Mouse (Mus musculus): ENCODE measurements around the gene 2610528A11Rik. TPM values are rescaled to one million over a fixed set of nuclear protein-coding genes. Genes with fewer than 3 reads are reported as not detected.
A peak's percentile ranks its signal among the peaks of the same experiment; 100 is the strongest.

The 2610528A11Rik gene
- polyA plus RNA-seq, 1 experiment: 32.2 TPM

GRCm38 (mm10) chr14:37097956-37098530 lies 15.8 kb downstream of the 2610528A11Rik start, which contains the start of gene Cdhr1:
TSS of gene Cdhr1 (minus strand) at chr14:37098347.
- DNase-seq (ENCODE audit: low read depth, low spot score): no peak
- 2% methylated on average over 30 of the region's 30 CpGs for WGBS

GRCm38 (mm10) chr14:37095556-37095955 lies 18.3 kb downstream of the 2610528A11Rik start:
- DNase-seq (ENCODE audit: low read depth, low spot score): no peak
- WGBS: 78% methylated on average over 4 of the region's 4 CpGs

DNA sequence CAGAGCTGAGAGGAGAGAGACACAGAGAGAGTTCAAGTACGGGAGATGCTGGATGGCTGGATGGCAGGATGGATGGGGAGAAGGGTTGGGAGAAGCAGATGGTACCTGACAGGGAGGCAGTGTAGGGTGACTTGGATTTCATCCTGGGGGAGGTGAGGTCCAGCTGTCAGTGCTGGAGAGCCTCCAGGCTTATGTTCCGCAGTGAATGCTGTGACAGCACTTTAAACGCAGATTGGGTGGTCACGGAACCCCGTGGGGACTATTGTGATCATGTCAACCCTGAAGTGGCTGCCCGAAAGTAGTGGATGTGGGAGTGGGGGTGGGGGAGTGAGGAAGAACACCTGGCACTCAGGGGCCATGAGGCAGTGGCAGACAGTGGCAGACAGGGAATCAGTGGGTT lies 19.4 kb downstream of the 2610528A11Rik start:
- no peak for DNase-seq (ENCODE audit: low read depth, low spot score)
- WGBS: 69% methylated on average over 6 of the region's 6 CpGs

DNA sequence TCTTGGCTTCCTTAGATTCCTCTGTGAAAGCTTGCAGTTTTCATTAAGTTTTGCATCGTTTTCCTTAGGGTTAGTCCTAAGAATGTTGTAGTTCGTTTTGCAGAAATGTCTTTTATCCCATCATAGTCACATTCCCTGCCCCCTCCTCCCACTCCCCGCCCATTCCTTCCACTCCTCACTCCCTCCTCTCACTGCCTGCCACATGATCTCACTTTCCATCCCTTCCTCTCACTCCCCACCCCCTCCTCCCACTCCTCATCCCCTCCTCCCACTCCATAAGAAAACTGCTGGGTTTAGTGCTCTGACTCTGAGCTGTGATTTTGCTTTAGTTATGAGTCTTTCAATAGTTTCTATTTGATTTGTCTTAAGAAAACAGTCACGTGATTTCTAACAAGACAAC lies 30.1 kb downstream of the 2610528A11Rik start:
- no peak for DNase-seq (ENCODE audit: low read depth, low spot score)
- 50% methylated on average over 4 of the region's 4 CpGs for WGBS

GRCm38 (mm10) chr14:37080724-37081123 lies 33.1 kb downstream of the 2610528A11Rik start:
- DNase-seq (ENCODE audit: low read depth, low spot score): no peak
- WGBS: 84% methylated on average over 1 of the region's 1 CpGs

DNA sequence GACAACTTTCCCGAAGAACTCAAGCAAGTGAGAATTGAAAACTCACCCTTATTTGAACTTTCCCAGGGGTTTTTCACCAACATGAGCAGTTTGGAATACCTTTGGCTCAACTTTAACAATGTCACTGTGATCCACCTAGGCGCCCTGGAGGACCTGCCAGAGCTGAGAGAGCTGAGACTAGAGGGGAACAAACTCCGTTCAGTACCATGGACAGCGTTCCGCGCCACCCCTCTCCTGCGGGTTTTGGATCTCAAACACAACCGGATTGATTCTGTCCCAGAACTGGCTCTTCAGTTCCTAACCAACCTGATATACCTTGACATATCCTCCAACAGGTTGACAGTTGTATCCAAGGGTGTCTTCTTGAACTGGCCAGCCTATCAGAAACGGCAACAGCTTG lies 45.3 kb downstream of the 2610528A11Rik start:
- DNase-seq (ENCODE audit: low read depth, low spot score): peak; percentile 2
- 18% methylated on average over 9 of the region's 9 CpGs for WGBS

- DNase-seq (ENCODE audit: low read depth, low spot score): no peak
- 75% methylated on average over 5 of the region's 5 CpGs for WGBS
These were observed 46.2 kb downstream of the 2610528A11Rik start, which contains the start of gene Lrit2 for GRCm38 (mm10) chr14:37067629-37068028. TSS of gene Lrit2 (plus strand) at chr14:37067929.

GRCm38 (mm10) chr14:37066636-37067035 lies 47.2 kb downstream of the 2610528A11Rik start:
- no peak for DNase-seq (ENCODE audit: low read depth, low spot score)
- 44% methylated on average over 2 of the region's 2 CpGs for WGBS

GRCm38 (mm10) chr14:37064849-37065248 lies 49.0 kb downstream of the 2610528A11Rik start:
- DNase-seq (ENCODE audit: low read depth, low spot score): no peak
- 45% methylated on average over 2 of the region's 2 CpGs for WGBS

Other genes with a start within 250 kb of the 2610528A11Rik start
- gene Ccser2, start 145.2 kb downstream of the 2610528A11Rik start, polyA plus RNA-seq (2012; rRNA removed): 11.4 and 19.8 TPM in 2 replicates
- gene Rgr, start 65.1 kb downstream of the 2610528A11Rik start, polyA plus RNA-seq (2012; rRNA removed): not detected in 2 replicates
- gene Lrit1, start 59.2 kb downstream of the 2610528A11Rik start, polyA plus RNA-seq (2012; rRNA removed): not detected in 2 replicates
- gene Lrit2, start 46.1 kb downstream of the 2610528A11Rik start, polyA plus RNA-seq (2012; rRNA removed): not detected in 2 replicates
- gene Cdhr1, start 15.7 kb downstream of the 2610528A11Rik start, polyA plus RNA-seq (2012; rRNA removed): 0.16 and 0.27 TPM in 2 replicates
- gene Ghitm, start 21.2 kb upstream of the 2610528A11Rik start, polyA plus RNA-seq (2012; rRNA removed): 118 and 144 TPM in 2 replicates